Mouse (Mus musculus) embryonic facial prominence, embryonic 11.5 days (tissue): ENCODE measurements at regions not wholly inside any gene's neighbourhood (a gene's known extent, or its start where the extent isn't known, plus 50 kb on each side); places are given as distances from the start of the nearest gene placed in this dataset.

Experiments used
- ATAC-seq: fragments of 200-750 bp; cut with Nextera tagmentation; replicated peaks from 2 replicates; pipeline ENCODE4 v1.8.0; 2017; ENCODE audit warnings: low read depth; ENCODE audit not compliant: insufficient number of reproducible peaks, low FRiP score, low TSS enrichment
- DNase-seq: peaks from one replicate; pipeline ENCODE4 v3.0.0-alpha.2; 2015; ENCODE audit warnings: low spot score
- H3K27ac ChIP-seq: fragments of 300-500 bp; sonication (generic); replicated peaks from 2 replicates; pipeline ENCODE4 v1.5.1; 2014; ENCODE audit warnings: mild to moderate bottlenecking, low read depth, low read length, control low read depth
- H3K27me3 ChIP-seq: fragments of 300-500 bp; sonication (generic); 2 replicates; pipeline ENCODE4 v1.6.1; 2014; ENCODE audit warnings: mild to moderate bottlenecking, low read length, moderate library complexity, mixed read lengths; ENCODE audit not compliant: control insufficient read depth, insufficient read depth
- H3K36me3 ChIP-seq: fragments of 300-500 bp; sonication (generic); replicated peaks from 2 replicates; pipeline ENCODE4 v1.6.1; 2014; ENCODE audit warnings: low read depth, mild to moderate bottlenecking, low read length, moderate library complexity, mixed read lengths; ENCODE audit not compliant: control insufficient read depth, insufficient read depth
- H3K4me1 ChIP-seq: fragments of 300-500 bp; sonication (generic); 2 replicates; pipeline ENCODE4 v1.6.1; 2014; ENCODE audit warnings: low read length, mixed read lengths; ENCODE audit not compliant: control insufficient read depth, insufficient read depth
- H3K4me2 ChIP-seq: fragments of 300-500 bp; sonication (generic); 2 replicates; pipeline ENCODE4 v1.6.1; 2014; ENCODE audit warnings: low read depth, mild to moderate bottlenecking, control low read depth, low read length, moderate library complexity
- H3K4me3 ChIP-seq: fragments of 300-500 bp; sonication (generic); 2 replicates; pipeline ENCODE4 v1.5.1; 2014; ENCODE audit warnings: low read depth, low read length, control low read depth
- H3K9ac ChIP-seq: fragments of 300-500 bp; sonication (generic); replicated peaks from 2 replicates; pipeline ENCODE4 v1.6.1; 2014; ENCODE audit warnings: mild to moderate bottlenecking, control low read depth, low read length
- H3K9me3 ChIP-seq: fragments of 300-500 bp; sonication (generic); replicated peaks from 2 replicates; pipeline ENCODE4 v1.6.1; 2016; ENCODE audit warnings: mild to moderate bottlenecking, low read length, inconsistent platforms, mixed read lengths; ENCODE audit not compliant: control insufficient read depth
- WGBS: fragments of 180-500 bp; shearing (Covaris S2); extraction: QIAGEN DNeasy Blood & Tissue Kit; methylation state at CpG from one replicate; pipeline ENCODE4 v1.1.7; 2014; 5-methylcytosine and 5-hydroxymethylcytosine counted together

GRCm38 (mm10) chr13:78802011-78802837 lies 602.7 kb upstream of the Nr2f1 start:
- no peak overlapping the region for H3K4me2 ChIP-seq
- H3K4me3 ChIP-seq = no peak overlapping the region
- DNase-seq (no peak), ATAC-seq (no peak)
- no peak overlapping the region for H3K27ac ChIP-seq
- H3K27me3 ChIP-seq = no peaks in the 10 kb centered on the region
- 65% methylated on average over 7 of the region's 7 CpGs for WGBS
- no peak overlapping the region for H3K9ac ChIP-seq
- H3K36me3 ChIP-seq = no peaks in the 10 kb centered on the region
- H3K9me3 ChIP-seq = no peaks in the 10 kb centered on the region
- H3K4me1 ChIP-seq = no peaks in the 10 kb centered on the region

GRCm38 (mm10) chr13:78799641-78800040 lies 600.1 kb upstream of the Nr2f1 start:
- Histone ChIP-seq H3K36me3 (no peaks in the 10 kb centered on the region), H3K27me3 (no peaks in the 10 kb centered on the region), H3K27ac (no peak overlapping the region), H3K4me3 (no peak overlapping the region), H3K9ac (no peak overlapping the region), H3K9me3 (no peaks in the 10 kb centered on the region), H3K4me1 (no peaks in the 10 kb centered on the region), H3K4me2 (no peak overlapping the region)
- WGBS = 47% methylated on average over 3 of the region's 3 CpGs
- DNase-seq (no peak), ATAC-seq (no peak)

- Histone ChIP-seq H3K9ac (no peak overlapping the region), H3K27me3 (no peaks in the 10 kb centered on the region), H3K4me1 (no peaks in the 10 kb centered on the region), H3K4me2 (no peak overlapping the region), H3K9me3 (no peaks in the 10 kb centered on the region), H3K27ac (no peak overlapping the region), H3K36me3 (no peaks in the 10 kb centered on the region), H3K4me3 (no peak overlapping the region)
- no peak for DNase-seq
- ATAC-seq = no peak
Measured at GRCm38 (mm10) chr13:78795228-78795627, 595.7 kb upstream of the Nr2f1 start.

GRCm38 (mm10) chr13:78784285-78784684 lies 584.7 kb upstream of the Nr2f1 start:
- no peaks in the 10 kb centered on the region for H3K27me3 ChIP-seq
- no peaks in the 10 kb centered on the region for H3K36me3 ChIP-seq
- no peaks in the 10 kb centered on the region for H3K4me1 ChIP-seq
- peak; percentile 31 for DNase-seq
- H3K4me2 ChIP-seq = no peak overlapping the region
- ATAC-seq = no peak
- no peaks in the 10 kb centered on the region for H3K9me3 ChIP-seq
- WGBS = 64% methylated on average over 2 of the region's 2 CpGs
- no peak overlapping the region for H3K27ac ChIP-seq
- H3K4me3 ChIP-seq = no peak overlapping the region
- H3K9ac ChIP-seq = no peak overlapping the region

GRCm38 (mm10) chr13:78783591-78784240 lies 584.2 kb upstream of the Nr2f1 start:
- H3K36me3 ChIP-seq = no peaks in the 10 kb centered on the region
- H3K4me3 ChIP-seq = no peak overlapping the region
- 50% methylated on average over 1 of the region's 1 CpGs for WGBS

More at GRCm38 (mm10) chr13:78783591-78784240, 584.2 kb upstream of the Nr2f1 start:
- Histone ChIP-seq H3K9me3 (no peaks in the 10 kb centered on the region), H3K27me3 (no peaks in the 10 kb centered on the region), H3K27ac (no peak overlapping the region), H3K4me1 (no peaks in the 10 kb centered on the region), H3K9ac (no peak overlapping the region), H3K4me2 (no peak overlapping the region)
- ATAC-seq (no peak), DNase-seq (no peak)
